Mouse (Mus musculus): ENCODE measurements around the gene 1700040F15Rik.
"Not testable (repeated sequence)": the region's sequence is repeated elsewhere in the genome, so short reads cannot be mapped to it uniquely, and the experiment has no call there.

The 1700040F15Rik gene

GRCm38 (mm10) chrY:61101947-61102346, at the start of gene 1700040F15Rik:
Gene 1700040F15Rik, plus strand, starts transcription at chrY:61102247.
- DNase-seq: not testable (repeated sequence)
